1 mouse cellular context compared by ENCODE assay signal in the genomic region with DNA sequence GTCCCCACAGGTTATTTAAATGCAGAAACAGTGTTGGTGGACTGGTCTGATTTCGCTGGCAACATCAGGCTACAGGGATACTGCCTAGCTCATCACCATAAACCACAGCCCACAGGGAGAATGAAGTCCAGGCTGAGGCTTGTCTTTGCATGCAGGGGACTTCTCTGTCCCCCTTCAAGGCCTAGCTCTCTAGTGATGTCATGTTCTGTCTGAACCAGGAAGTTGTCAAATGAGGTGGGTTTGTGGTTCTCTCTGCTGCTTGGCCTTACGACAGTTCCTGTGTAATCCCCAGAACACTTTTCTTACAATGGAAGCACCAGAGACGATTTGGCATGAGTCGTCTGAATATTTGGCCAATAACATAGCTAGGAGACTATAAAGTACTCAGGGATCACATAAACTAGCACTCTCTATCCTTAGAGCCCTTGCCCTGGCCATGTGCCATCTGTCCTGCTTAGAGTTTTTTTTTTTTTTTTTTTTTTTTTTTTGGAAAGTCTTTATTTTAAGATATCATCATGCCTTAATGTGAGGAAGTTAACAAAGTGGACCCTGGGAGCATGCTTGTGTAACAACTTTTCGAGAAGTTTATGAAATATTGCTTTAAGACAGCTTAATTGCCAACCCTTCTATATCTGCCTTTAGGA.
TF ChIP-seq lines count a peak whose summit lies in the region.

No protein-coding gene starts in this region.

TF ChIP-seq in CH12.LX, 34 proteins besides CTCF, POLR2A, EP300 and RAD21 (continued from another document):
- no peak for TF ChIP-seq E2F4 (IDR thresholded peaks at IDR 0.05; ENCODE audit: insufficient replicate concordance, low read depth, low read length)
- TF ChIP-seq MAZ (IDR thresholded peaks at IDR 0.05; ENCODE audit: low read depth, low read length): 0 out of 2 replicates have a peak, but pooled peaks have one; percentile 38
- 0 out of 2 replicates have a peak, but pooled peaks have one; percentile 14 for TF ChIP-seq TBP (conservative IDR thresholded peaks at IDR 0.05; ENCODE audit: low read depth, low read length)
- no peak; the same call in 1 of the 2 replicates for TF ChIP-seq MXI1 (IDR thresholded peaks at IDR 0.05; ENCODE audit: low read depth, low read length)
- TF ChIP-seq UBTF (IDR thresholded peaks at IDR 0.05; ENCODE audit: low read depth, low read length): no peak
- TF ChIP-seq MYC (IDR thresholded peaks at IDR 0.05; ENCODE audit: low read depth, low read length): 0 out of 2 replicates have a peak, but pooled peaks have one; percentile 63
- no peak for TF ChIP-seq USF2 (conservative IDR thresholded peaks at IDR 0.05; ENCODE audit: low read depth, low read length)
- TF ChIP-seq ZMIZ1 (IDR thresholded peaks at IDR 0.05; ENCODE audit: low read depth, low read length): no peak
- no peak for TF ChIP-seq KAT2A (IDR thresholded peaks at IDR 0.05; ENCODE audit: insufficient replicate concordance, low read length)
- TF ChIP-seq MAFK (IDR thresholded peaks at IDR 0.05; ENCODE audit: insufficient replicate concordance, low read length): 0 out of 2 replicates have a peak, but pooled peaks have one; percentile 11
- peak; percentile 41; the same call in 1 of the 2 replicates for TF ChIP-seq JUND (conservative IDR thresholded peaks at IDR 0.05; ENCODE audit: low read depth, low read length)
- TF ChIP-seq MEF2A (IDR thresholded peaks at IDR 0.05; ENCODE audit: borderline replicate concordance, low read depth, low read length): peak; percentile 59; the same call in 1 of the 2 replicates
- peak; percentile 49 for TF ChIP-seq HCFC1 (IDR thresholded peaks at IDR 0.05; ENCODE audit: low read depth, low read length)
- TF ChIP-seq MAX (IDR thresholded peaks at IDR 0.05; ENCODE audit: low read length): peak; percentile 30; the same call in 1 of the 2 replicates
- no peak for TF ChIP-seq ZC3H11A (IDR thresholded peaks at IDR 0.05; ENCODE audit: low read depth, low read length)
- no peak for TF ChIP-seq BHLHE40 (IDR thresholded peaks at IDR 0.05; ENCODE audit: low read depth, low read length)
- TF ChIP-seq ZKSCAN1 (IDR thresholded peaks at IDR 0.05; ENCODE audit: borderline replicate concordance, low read depth, low read length): no peak
- TF ChIP-seq CHD1 (IDR thresholded peaks at IDR 0.05; ENCODE audit: low read depth, low read length): peak; percentile 66; the same call in 1 of the 2 replicates
- no peak for TF ChIP-seq USF1 (IDR thresholded peaks at IDR 0.05; ENCODE audit: low read depth, low read length)
- TF ChIP-seq PAX5 (IDR thresholded peaks at IDR 0.05; ENCODE audit: low read length): no peak
- no peak for TF ChIP-seq NRF1 (IDR thresholded peaks at IDR 0.05; ENCODE audit: low read depth, low read length)
- TF ChIP-seq SMC3 (IDR thresholded peaks at IDR 0.05; ENCODE audit: low read depth, low read length): no peak
